Mouse (Mus musculus) spleen, adult 2 months (tissue): ENCODE data around the gene Atoh8.

Experiments
- CTCF ChIP-seq: fragments of 200-500 bp; IDR thresholded peaks from 2 replicates; pipeline ENCODE4 v1.5.1; 2011; ENCODE audit warnings: mild to moderate bottlenecking, inconsistent platforms; ENCODE audit not compliant: insufficient read depth, insufficient read length, insufficient replicate concordance; ENCODE audit errors: extremely low read depth
- POLR2A ChIP-seq: fragments of 200-500 bp; IDR thresholded peaks from 2 replicates; pipeline ENCODE4 v1.6.1; 2011; ENCODE audit warnings: low read depth, low read length, inconsistent platforms

DNA sequence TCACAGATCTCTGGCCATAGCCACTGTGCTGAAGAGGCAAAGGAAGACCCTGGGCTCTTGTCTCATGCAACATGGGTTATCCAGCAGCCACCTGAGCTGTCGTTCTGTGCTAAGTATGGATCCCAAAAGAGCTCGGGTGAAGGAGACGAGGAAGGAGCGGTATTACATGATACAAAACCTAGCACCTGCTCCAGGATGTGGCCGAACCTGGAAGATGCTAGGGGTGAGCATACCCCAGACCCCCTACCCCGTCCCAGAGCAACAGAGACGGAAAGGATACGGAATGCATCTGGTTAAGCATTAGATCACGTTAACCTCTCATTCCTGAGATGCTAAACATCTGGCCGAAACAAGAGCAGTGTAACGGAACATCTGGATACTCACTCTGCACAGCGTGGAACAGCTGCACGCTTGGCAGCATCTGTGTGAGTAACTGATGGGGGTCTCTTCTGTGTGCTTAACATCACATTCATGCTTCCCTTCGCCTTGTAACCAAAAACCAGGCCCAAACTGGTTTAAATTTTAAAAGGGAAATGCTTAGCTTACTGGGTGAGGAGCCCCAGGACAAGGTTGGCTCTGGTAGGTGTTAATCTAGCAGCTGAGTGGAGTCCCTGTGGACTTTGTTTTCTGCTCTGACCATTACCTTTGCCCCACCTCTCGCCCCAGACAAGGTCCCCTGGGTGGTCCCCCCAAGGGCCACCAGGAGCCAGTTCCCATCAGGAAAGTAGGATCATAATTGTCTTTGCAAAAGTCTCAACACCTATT is 13.0 kb upstream of the Atoh8 start:
- TF ChIP-seq POLR2A (no peak), CTCF (no peak)
